9 mouse cellular contexts compared by ENCODE assay signal in the genomic region with DNA sequence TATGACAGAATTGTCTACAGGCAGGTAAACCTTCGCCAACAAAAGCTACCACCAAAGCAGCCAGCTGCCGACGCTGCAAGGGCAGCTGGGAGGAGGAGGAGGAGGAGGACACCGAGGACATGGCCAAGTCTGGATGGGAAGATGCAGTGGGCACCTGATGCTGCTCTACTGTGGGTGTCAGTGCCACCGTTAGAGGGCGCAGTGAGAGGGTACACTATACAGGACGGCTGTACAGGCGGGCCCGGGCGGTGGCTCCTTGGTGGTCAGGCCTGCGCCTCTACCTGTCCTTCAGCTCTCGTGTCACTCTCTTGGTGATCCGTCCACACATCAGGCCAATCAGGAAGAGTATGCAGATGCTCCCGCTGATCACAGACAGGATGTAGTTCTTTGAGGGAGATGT.
A peak's percentile ranks its signal among the peaks of the same experiment; 100 is the strongest.
DNase-seq lines count a peak whose midpoint lies in the region; ATAC-seq and TF ChIP-seq lines count a peak whose summit lies in the region.
"Had no signal": no experiment of that assay in that cellular context is flagged by ENCODE, and none has a peak within 500 bp of the region (broad histone marks: within the 10 kb centered on the region; RNA-seq: fewer than 3 reads in every experiment).

No protein-coding gene starts in this region.

- no peak overlapping the region for H3K27ac ChIP-seq in ES-Bruce4 (ENCODE audit: insufficient read depth, low read length)
- H3K27ac ChIP-seq in lung, embryonic 16.5 days (ENCODE audit: low read length) = no peak overlapping the region
- H3K27ac ChIP-seq: neural tube, embryonic 12.5 days had no signal

- peaks cover 40% of the 10 kb centered on the region for H3K36me3 ChIP-seq in ES-Bruce4 (ENCODE audit: control insufficient read depth, insufficient read depth, low read length, poor library complexity, severe bottlenecking)
- peaks cover 51% of the 10 kb centered on the region for H3K36me3 ChIP-seq in lung, embryonic 16.5 days (ENCODE audit: control insufficient read depth, insufficient read depth, low read length)

- H3K4me3 ChIP-seq in ES-Bruce4 (ENCODE audit: low read depth, low read length) = no peak overlapping the region
- no peak overlapping the region for H3K4me3 ChIP-seq in lung, embryonic 16.5 days (ENCODE audit: low read length)
- H3K4me3 ChIP-seq: neural tube, embryonic 12.5 days had no signal

- no peak for TF ChIP-seq EP300 in ES-Bruce4 (IDR thresholded peaks at IDR 0.05; ENCODE audit: insufficient read depth, low read depth, low read length)

- 45% methylated on average over 14 of the region's 14 CpGs for WGBS in lung, embryonic 16.5 days

- peak; percentile 61 for ATAC-seq in lung, embryonic 16.5 days (ENCODE audit: low read depth)

- no peak for TF ChIP-seq POLR2A in ES-Bruce4 (IDR thresholded peaks at IDR 0.05; ENCODE audit: insufficient read depth, low read length)

- H3K9ac ChIP-seq in ES-Bruce4 (ENCODE audit: low read depth, poor library complexity, severe bottlenecking) = no peak overlapping the region
- no peak overlapping the region for H3K9ac ChIP-seq in lung, embryonic 16.5 days (ENCODE audit: low read length)
- H3K9ac ChIP-seq: neural tube, embryonic 12.5 days had no signal

- DNase-seq in adrenal gland, adult 18-20 months (ENCODE audit: low spot score in 2 of 2) = peak; percentile 47 to 61
- DNase-seq in embryo, embryonic 10.5 days (ENCODE audit: low spot score) = peak; percentile 69
- DNase-seq in heart, adult 9 months (ENCODE audit: low spot score in 2 of 2) = peak; percentile 21 to 23
- DNase-seq in kidney, postnatal 36 days = peak; percentile 59 to 87
- DNase-seq in right cerebral cortex, postnatal 14 days = peak; percentile 66
- no peak for DNase-seq in MN1 (ENCODE audit: low spot score)

- no peaks in the 10 kb centered on the region for H3K27me3 ChIP-seq in ES-Bruce4 (ENCODE audit: control insufficient read depth, insufficient read depth, low read length, poor library complexity, severe bottlenecking)
- H3K27me3 ChIP-seq in lung, embryonic 16.5 days (ENCODE audit: control insufficient read depth, insufficient read depth, low read depth, low read length) = no peaks in the 10 kb centered on the region
- H3K27me3 ChIP-seq: neural tube, embryonic 12.5 days had no signal

- H3K4me1 ChIP-seq in ES-Bruce4 (ENCODE audit: control insufficient read depth, insufficient read depth, low read length) = no peaks in the 10 kb centered on the region
- no peaks in the 10 kb centered on the region for H3K4me1 ChIP-seq in lung, embryonic 16.5 days (replicated peaks; ENCODE audit: control insufficient read depth, insufficient read depth, low read length)
- H3K4me1 ChIP-seq: neural tube, embryonic 12.5 days had no signal

- peak; percentile 85 for TF ChIP-seq CTCF in ES-Bruce4 (IDR thresholded peaks at IDR 0.05; ENCODE audit: low read depth, low read length)

- no peak overlapping the region for H3K4me2 ChIP-seq in lung, embryonic 16.5 days (ENCODE audit: low read depth, low read length)
- H3K4me2 ChIP-seq: neural tube, embryonic 12.5 days had no signal

- H3K9me3 ChIP-seq in ES-Bruce4 (replicated peaks; ENCODE audit: control insufficient read depth, insufficient read depth, low read length, poor library complexity, severe bottlenecking) = no peaks in the 10 kb centered on the region
- H3K9me3 ChIP-seq in lung, embryonic 16.5 days (ENCODE audit: control insufficient read depth, low read length) = no peaks in the 10 kb centered on the region
- H3K9me3 ChIP-seq: neural tube, embryonic 12.5 days had no signal
